Mouse (Mus musculus): ENCODE data around the gene Plekho1. TPM values are rescaled to one million over a fixed set of nuclear protein-coding genes. Genes with fewer than 3 reads are reported as not detected.
"Not testable (repeated sequence)": the region's sequence is repeated elsewhere in the genome, so short reads cannot be mapped to it uniquely, and the experiment has no call there.

The Plekho1 gene
- total and polyA plus RNA-seq, 3 experiments, result 22.3 to 24.6 (median 23.4) TPM

GRCm38 (mm10) chr3:95970661-95971060 lies 25.1 kb downstream of the Plekho1 start:
- H3K4me1 ChIP-seq (ENCODE audit: control insufficient read depth in 1 of 2, insufficient read depth in 2 of 2), result peaks cover 5 to 46% of the 10 kb centered on the region in 2 experiments
- H3K4me3 ChIP-seq (replicated peaks in 1 of 3; ENCODE audit: low read depth in 2 of 3, low read length in 2 of 3, poor library complexity in 1 of 3); H3K9me3 ChIP-seq (replicated peaks; ENCODE audit: low read length); H3K27me3 ChIP-seq (replicated peaks); H3K36me3 ChIP-seq (replicated peaks in 1 of 2; ENCODE audit: control insufficient read depth in 1 of 2, insufficient read depth in 1 of 2, low read length in 1 of 2); dilution Hi-C loops (cut with MboI; ENCODE audit: extremely low pct_ligation_motif_present, extremely low pct_unique_long_range_greater_than_20kb, low sequenced_read_pairs); H3K27ac ChIP-seq (ENCODE audit: insufficient read depth, low read depth); DNase-seq (ENCODE audit: extremely low read depth); H3K79me2 ChIP-seq (replicated peaks; ENCODE audit: control insufficient read depth, extremely low read depth, insufficient read depth, poor library complexity, severe bottlenecking); H3K4me2 ChIP-seq (ENCODE audit: insufficient read depth, low read depth, poor library complexity, severe bottlenecking); H3K9ac ChIP-seq (ENCODE audit: insufficient read depth, low read depth); in situ Hi-C loops (cut with MboI; ENCODE audit: low pct_ligation_motif_present, low pct_unique_long_range_greater_than_20kb, low sequenced_read_pairs): not testable (repeated sequence)
- TF ChIP-seq CTCF (conservative IDR thresholded peaks at IDR 0.05 in 1 of 2, IDR thresholded peaks at IDR 0.05 in 1 of 2; ENCODE audit: low read depth in 2 of 2, low read length in 2 of 2), result peak in 1 of 2 experiments; percentile 9; a peak in 1 of 4 replicates

- in situ Hi-C loops (cut with MboI; ENCODE audit: low pct_ligation_motif_present, low pct_unique_long_range_greater_than_20kb, low sequenced_read_pairs), result loop anchor here (5.0 to 10.0 kb wide), 2 partner anchors 88 to 256 kb away; partner anchors contain the start of genes Hist2h2ac, Hist2h2be and Vps45
- H3K9ac ChIP-seq (ENCODE audit: insufficient read depth, low read depth), result no peak overlapping the region
- no peak for TF ChIP-seq CHD2 (IDR thresholded peaks at IDR 0.05; ENCODE audit: low read length)
- no peak for TF ChIP-seq GABPA (IDR thresholded peaks at IDR 0.05; ENCODE audit: insufficient replicate concordance, low read depth, low read length)
- peak; percentile 78 for TF ChIP-seq BHLHE40 (IDR thresholded peaks at IDR 0.05; ENCODE audit: low read depth, low read length)
- TF ChIP-seq UBTF (IDR thresholded peaks at IDR 0.05; ENCODE audit: low read depth, low read length), result no peak
- peak; percentile 48; the same call in 1 of the 2 replicates for TF ChIP-seq IRF4 (IDR thresholded peaks at IDR 0.05; ENCODE audit: low read depth, low read length)
- TF ChIP-seq JUND (conservative IDR thresholded peaks at IDR 0.05; ENCODE audit: low read depth, low read length), result no peak
- TF ChIP-seq NRF1 (IDR thresholded peaks at IDR 0.05; ENCODE audit: low read depth, low read length), result no peak
- TF ChIP-seq ETS1 (conservative IDR thresholded peaks at IDR 0.05; ENCODE audit: low read depth, low read length), result no peak
- TF ChIP-seq USF1 (IDR thresholded peaks at IDR 0.05; ENCODE audit: low read depth, low read length), result no peak
- TF ChIP-seq KAT2A (IDR thresholded peaks at IDR 0.05; ENCODE audit: insufficient replicate concordance, low read length), result no peak
- TF ChIP-seq RAD21 (IDR thresholded peaks at IDR 0.05; ENCODE audit: low read depth, low read length), result no peak
- TF ChIP-seq TCF12 (IDR thresholded peaks at IDR 0.05; ENCODE audit: low read depth, low read length), result no peak
- no peak for TF ChIP-seq MXI1 (IDR thresholded peaks at IDR 0.05; ENCODE audit: low read depth, low read length)
- no peak; the same call in 1 of the 2 replicates for TF ChIP-seq MAX (IDR thresholded peaks at IDR 0.05; ENCODE audit: low read length)
- 0 out of 2 replicates have a peak, but pooled peaks have one; percentile 13 for TF ChIP-seq EP300 (IDR thresholded peaks at IDR 0.05; ENCODE audit: low read length)
- 0 out of 2 replicates have a peak, but pooled peaks have one; percentile 13 for TF ChIP-seq MYC (IDR thresholded peaks at IDR 0.05; ENCODE audit: low read depth, low read length)
- no peak for TF ChIP-seq CTCF (conservative IDR thresholded peaks at IDR 0.05 in 1 of 2, IDR thresholded peaks at IDR 0.05 in 1 of 2; ENCODE audit: low read depth in 2 of 2, low read length in 2 of 2)
- TF ChIP-seq SMC3 (IDR thresholded peaks at IDR 0.05; ENCODE audit: low read depth, low read length), result no peak
These were observed 26.5 kb downstream of the Plekho1 start for GRCm38 (mm10) chr3:95969277-95969676.

More at GRCm38 (mm10) chr3:95969277-95969676, 26.5 kb downstream of the Plekho1 start:
- Histone ChIP-seq H3K36me3 (replicated peaks in 1 of 2; ENCODE audit: control insufficient read depth in 1 of 2, insufficient read depth in 1 of 2, low read length in 1 of 2) (no peaks in the 10 kb centered on the region), H3K27me3 (replicated peaks) (no peaks in the 10 kb centered on the region), H3K27ac (ENCODE audit: insufficient read depth, low read depth) (no peak overlapping the region), H3K9me3 (replicated peaks; ENCODE audit: low read length) (no peaks in the 10 kb centered on the region), H3K4me2 (ENCODE audit: insufficient read depth, low read depth, poor library complexity, severe bottlenecking) (no peak overlapping the region), H3K79me2 (replicated peaks; ENCODE audit: control insufficient read depth, extremely low read depth, insufficient read depth, poor library complexity, severe bottlenecking) (no peaks in the 10 kb centered on the region; the same call in 1 of the 2 replicates), H3K4me1 (ENCODE audit: control insufficient read depth in 1 of 2, insufficient read depth in 2 of 2) (peaks cover 9 to 54% of the 10 kb centered on the region in 2 experiments), H3K4me3 (replicated peaks in 1 of 3; ENCODE audit: low read depth in 2 of 3, low read length in 2 of 3, poor library complexity in 1 of 3) (no peak overlapping the region)
- no peak for DNase-seq (ENCODE audit: extremely low read depth)
- dilution Hi-C loops (cut with MboI; ENCODE audit: extremely low pct_ligation_motif_present, extremely low pct_unique_long_range_greater_than_20kb, low sequenced_read_pairs), result no loop called here

Measured in CH12.LX (cell line).